Mouse (Mus musculus): Measurements from ENCODE around the gene Etv6.

Gene Etv6

GRCm38 (mm10) chr6:134259913-134260312 is 224.4 kb downstream of the Etv6 start:
- no peak for DNase-seq (ENCODE audit: low read depth)

- no peak for DNase-seq (ENCODE audit: low read depth)
Measured at GRCm38 (mm10) chr6:134261904-134262303, 226.4 kb downstream of the Etv6 start.

GRCm38 (mm10) chr6:134262383-134262782 is 226.9 kb downstream of the Etv6 start:
- DNase-seq (ENCODE audit: low read depth) = no peak

GRCm38 (mm10) chr6:134262911-134263607 is 227.6 kb downstream of the Etv6 start:
- DNase-seq (ENCODE audit: low read depth) = no peak

- no peak for DNase-seq (ENCODE audit: low read depth)
Measured at GRCm38 (mm10) chr6:134273884-134274283, 238.4 kb downstream of the Etv6 start.

- no peak for DNase-seq (ENCODE audit: low read depth)
Measured at GRCm38 (mm10) chr6:134276954-134277353, 241.5 kb downstream of the Etv6 start.

- no peak for DNase-seq (ENCODE audit: low read depth)
Measured at GRCm38 (mm10) chr6:134282095-134282494, 246.6 kb downstream of the Etv6 start.

GRCm38 (mm10) chr6:134291823-134292222 is 256.3 kb downstream of the Etv6 start:
- DNase-seq (ENCODE audit: low read depth) = no peak

- DNase-seq (ENCODE audit: low read depth) = no peak
Measured at GRCm38 (mm10) chr6:134292404-134292803, 256.9 kb downstream of the Etv6 start.

GRCm38 (mm10) chr6:134293615-134294508 is 258.4 kb downstream of the Etv6 start:
- DNase-seq (ENCODE audit: low read depth) = no peak

GRCm38 (mm10) chr6:134297884-134298619 is 262.6 kb downstream of the Etv6 start:
- no peak for DNase-seq (ENCODE audit: low read depth)

GRCm38 (mm10) chr6:134301951-134302350 is 266.5 kb downstream of the Etv6 start:
- no peak for DNase-seq (ENCODE audit: low read depth)

GRCm38 (mm10) chr6:134311346-134311745 is 275.8 kb downstream of the Etv6 start:
- DNase-seq (ENCODE audit: low read depth) = no peak

- DNase-seq (ENCODE audit: low read depth) = no peak
Measured at GRCm38 (mm10) chr6:134312571-134312970, 277.1 kb downstream of the Etv6 start.

GRCm38 (mm10) chr6:134317371-134317770 is 281.9 kb downstream of the Etv6 start:
- no peak for DNase-seq (ENCODE audit: low read depth)

Data from c-Kit-positive CD71-negative TER-119-negative erythroid progenitor cells, embryonic 14.5 days (primary cell).